Mouse (Mus musculus): ENCODE measurements around the gene Alg2.

Alg2 gene

DNA sequence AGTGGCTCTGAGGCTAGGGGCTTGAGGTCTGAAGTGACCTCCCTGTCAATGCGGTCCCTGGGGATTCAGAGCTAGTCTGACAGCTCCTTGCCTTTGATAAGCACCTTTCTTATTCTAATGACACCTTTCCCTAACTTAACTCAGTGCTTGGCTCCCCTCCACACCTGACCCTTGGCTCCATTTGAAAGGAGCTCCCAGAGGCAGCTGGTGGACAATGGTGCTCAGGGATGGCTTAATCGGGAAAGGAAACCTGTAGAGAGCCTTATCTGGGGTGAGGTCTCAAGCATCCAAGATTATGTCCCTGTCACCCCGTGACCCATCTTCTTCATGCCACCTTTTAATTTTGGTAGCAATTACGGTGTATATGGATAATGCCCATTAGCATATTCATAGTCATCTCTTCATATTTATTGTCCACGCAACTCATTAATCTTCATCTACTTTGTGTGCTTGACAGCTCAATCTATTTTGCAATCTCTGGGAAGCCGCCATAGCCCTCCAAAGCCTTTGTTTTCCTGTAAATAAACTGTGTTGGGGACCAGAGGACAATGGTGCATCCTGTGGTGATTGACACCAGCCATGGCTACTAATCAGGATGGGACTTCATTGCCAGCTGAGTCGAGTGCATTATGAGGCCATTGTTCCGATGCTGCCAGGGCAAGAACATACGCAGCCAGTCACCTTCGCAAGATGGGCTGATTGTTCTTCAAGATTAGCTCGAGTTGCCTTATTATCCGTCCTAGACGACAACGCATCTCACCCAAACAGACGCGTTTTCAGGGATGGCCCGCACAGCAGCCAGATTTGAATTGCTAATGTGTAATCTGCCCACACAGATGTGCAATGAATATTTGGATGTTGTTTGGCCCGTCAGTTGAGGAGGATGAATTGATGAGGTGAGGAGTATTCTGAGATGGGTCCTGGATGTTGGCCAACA is 24.3 kb downstream of the Alg2 start:
- DNase-seq (ENCODE audit: low spot score): no peak

DNA sequence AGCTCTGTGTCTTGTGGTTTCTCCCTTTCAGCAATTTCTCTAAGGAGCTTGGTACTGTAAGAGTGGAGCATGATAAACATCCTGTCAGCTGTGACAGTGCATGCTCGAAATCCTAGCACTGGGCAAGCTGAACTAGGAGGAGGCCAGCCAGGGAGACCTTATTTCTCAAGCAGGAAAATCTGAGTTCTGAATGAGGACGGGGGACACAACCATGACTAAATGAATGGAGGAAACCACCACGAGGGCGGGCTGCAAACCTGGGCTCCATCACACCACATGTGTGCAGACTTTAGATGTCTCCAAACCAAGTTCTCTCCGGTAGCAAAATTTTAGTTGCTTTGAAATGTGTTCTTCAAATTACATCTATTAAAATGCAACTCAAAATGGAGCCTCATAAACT is 25.0 kb downstream of the Alg2 start:
- no peak for DNase-seq (ENCODE audit: low spot score)

DNA sequence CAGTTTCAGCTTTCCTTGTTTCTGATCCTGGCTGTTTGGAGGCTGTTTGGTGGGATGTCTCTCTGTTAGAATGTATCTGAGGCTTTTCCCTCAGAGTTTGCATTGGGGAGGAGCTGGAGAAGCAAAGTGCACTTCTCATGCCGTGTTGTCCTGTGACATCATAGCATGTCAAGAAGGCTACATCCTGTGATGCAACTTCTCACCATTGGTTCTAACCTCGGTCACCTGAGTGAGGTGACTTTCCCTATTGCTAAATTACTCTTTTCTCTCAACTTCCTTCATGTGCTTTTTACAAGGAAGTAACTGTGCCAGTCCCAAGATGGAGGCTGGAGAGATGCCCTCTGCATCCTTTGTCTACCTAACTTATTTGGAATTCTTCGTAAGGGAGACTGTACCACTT is 25.6 kb downstream of the Alg2 start:
- no peak for DNase-seq (ENCODE audit: low spot score)

DNA sequence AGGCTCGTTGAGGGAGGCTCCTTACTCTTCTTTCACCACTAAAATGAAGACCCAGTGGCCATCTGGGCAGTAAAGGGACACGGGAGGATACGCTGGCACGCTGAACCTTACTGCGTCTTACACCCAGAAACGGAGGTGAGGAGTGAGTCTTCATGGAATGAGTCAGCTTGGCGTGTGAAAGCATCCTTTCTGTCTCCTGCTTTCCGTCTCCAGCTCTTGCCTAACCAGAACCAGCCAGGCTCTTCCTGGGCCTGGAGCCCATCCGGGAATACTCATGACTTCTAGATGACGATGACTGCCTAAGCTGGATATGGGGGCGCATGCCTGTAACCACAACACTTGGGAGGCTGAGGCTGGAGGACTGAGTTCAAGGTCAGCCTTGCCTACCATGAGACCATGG is 33.2 kb downstream of the Alg2 start:
- no peak for DNase-seq (ENCODE audit: low spot score)

DNA sequence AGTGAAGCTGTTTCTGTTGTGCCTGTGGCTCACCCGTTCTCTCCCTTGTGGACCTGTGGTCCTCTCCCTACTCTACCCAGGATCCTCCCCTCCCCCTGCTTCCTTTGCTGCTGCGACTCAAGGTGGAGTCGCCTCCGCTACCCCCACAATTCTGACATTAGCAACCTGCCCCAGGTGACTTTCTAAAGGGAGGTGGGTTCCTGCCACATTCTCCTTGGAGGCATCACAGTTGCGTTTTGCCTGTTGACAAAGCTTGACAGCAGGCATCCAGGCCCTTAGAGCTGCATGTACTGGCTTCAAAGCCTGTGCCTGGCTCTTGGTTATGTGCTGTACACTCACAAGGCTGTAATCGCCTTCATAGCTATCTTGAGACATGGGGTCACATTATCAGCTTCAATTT is 35.2 kb downstream of the Alg2 start:
- DNase-seq (ENCODE audit: low spot score): no peak

DNA sequence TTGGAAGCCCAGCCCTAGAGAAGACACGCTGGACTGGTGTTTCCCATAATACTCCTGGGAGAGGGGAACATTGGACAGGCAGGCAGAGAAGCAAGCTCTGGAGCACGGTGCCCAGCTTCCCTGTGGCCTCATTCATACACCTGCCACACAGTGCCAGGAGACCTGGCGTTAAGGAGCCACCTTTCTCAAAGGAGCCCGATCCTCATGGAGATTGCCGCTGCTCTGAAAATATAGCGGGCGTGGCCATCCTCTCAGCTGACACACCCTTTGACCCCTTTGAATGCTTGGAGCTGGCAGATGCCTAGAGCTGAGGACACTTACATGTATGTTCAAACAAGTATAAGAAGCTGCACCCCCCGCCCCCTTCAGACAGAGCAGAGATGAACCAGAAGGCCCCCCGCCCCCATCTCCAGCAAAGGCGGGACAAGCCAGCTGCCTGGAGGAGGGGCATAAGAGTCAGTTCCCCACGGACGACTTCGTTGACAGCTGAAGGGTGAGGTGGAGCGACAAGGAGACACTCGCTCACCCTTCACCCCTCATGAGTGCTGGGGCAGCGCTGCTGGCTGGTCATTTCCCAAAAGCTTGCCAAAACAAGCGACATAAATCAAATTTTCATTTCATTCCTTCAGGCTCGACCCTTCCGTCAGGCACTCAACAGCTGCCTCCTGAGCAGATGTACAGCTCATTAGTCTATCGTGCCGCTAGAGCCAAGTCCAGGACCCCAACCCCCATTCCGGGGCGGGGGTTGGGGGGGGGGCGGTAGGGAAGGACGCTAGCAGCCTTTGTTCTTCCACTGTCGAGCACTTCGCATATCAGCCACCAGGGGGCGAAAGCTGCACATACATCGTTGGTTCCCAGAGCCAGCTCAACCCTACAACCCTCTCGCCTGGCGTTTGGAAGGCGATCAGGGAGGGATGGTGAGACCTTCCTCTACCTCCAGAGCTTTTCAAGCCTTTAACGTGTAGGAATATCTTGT is 36.5 kb downstream of the Alg2 start:
- peak; percentile 64 for DNase-seq (ENCODE audit: low spot score)

DNA sequence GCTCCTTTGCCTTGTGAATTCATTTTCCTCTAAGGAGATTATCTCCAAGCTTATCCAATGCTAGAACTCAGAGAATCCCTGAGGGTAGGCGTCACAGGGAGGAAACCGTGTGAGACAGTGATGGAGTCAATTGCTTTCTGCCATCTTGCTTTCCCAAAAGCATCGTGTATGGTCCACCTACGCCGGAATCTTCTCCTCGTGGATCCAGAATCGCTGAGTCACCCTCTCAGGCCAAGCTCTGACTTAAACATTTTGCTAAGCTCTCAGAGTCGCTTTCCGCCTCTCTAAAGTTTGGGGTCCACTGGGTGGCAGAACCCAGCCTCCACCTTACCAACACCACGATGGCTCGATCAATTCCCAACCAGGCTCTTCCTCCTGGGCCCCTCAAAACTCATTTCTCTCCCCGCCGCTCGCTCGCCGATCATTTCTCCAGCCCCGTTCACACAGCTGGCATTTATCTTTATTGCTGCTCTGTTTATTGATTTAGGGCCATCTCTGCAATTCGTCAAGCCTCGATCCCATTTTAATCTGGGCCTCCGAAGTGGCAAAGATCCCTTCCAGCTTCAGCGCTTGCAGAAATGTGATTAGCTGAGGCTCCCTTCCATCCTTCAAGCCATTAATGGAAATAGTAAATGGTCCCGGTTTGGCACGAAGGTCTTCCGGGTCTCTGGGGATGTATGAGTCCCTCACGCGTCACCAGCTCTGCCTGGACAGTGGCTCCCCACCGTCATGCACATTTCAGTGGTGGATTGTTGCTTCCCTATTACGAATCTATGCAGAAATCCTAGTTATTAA is 38.4 kb downstream of the Alg2 start:
- DNase-seq (ENCODE audit: low spot score): no peak

DNA sequence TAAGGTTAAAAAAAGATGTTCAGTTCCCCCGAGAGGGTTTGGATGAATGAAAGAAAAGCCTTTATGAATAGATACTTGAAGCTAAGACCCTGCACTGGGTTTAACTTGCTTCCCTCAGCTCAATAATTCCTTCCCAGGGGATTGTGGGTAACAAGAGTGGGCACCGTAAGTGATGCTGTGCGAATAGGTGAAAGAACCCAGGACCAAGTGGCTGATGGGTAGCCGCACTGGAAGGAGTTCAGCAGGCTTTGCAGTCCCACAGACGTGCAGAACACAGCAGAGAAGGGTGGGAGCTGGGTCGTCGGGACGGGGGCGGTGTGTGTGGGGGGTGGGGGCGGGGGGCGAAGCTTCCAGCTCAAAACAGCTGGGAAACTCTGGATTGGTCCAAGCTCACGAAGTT is 39.0 kb downstream of the Alg2 start:
- DNase-seq (ENCODE audit: low spot score): no peak

DNA sequence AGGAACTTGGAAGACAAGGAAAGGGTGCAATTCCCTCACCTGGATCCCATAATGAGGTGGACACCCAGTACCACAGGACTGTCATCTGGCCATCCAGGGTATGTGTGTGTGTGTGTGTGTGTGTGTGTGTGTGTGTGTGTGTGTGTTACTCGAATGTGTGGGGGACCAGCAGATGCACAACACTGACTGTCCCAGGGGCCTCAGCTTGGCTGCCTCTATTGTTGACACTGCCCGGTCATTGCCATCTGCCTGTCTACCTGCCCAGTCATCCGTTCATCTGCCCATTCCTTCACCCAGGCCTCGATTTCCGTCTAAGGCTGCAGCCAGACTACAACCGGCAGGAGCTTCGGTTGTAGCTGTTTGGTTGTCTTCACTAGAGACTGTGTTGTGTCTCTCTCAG is 41.4 kb downstream of the Alg2 start:
- DNase-seq (ENCODE audit: low spot score): no peak

DNA sequence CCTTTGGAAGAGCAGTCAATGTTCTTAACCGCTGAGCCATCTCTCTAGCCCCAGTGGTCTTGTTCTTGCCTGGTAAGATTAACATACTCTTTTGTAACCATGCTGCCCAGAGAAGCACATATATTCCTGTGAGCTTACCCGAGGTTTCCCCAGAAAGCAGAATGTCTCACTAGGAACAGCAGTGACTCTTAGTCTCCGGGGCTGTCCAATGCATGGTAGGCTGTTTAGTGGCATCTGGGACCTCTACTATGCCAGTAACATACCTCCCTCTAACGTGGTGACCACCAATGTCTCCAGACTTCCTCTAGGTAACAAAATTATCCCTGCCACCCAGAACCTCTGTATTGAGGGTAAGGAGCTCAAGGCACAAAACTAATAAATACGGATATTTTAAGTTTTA is 43.1 kb downstream of the Alg2 start:
- DNase-seq (ENCODE audit: low spot score): no peak

DNA sequence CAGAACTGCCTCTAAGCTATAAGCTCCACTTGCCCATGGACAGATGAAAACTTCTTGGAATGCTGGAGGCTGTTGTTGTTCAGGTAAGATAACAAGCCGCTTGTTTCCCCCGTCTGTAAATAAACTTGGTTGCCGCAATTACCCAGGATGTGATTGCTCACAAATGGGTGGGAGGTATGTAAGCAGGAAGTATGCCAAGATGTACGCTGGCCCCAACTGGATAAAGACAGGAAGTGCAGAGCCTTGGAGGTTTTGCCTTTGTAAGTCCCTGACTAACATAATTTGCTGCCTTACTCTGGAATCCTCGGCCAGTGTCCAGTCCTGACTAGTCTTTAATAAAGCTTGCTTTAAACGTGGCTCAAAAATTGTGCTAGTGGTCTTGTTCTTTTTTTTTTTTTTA is 43.6 kb downstream of the Alg2 start:
- no peak for DNase-seq (ENCODE audit: low spot score)

DNA sequence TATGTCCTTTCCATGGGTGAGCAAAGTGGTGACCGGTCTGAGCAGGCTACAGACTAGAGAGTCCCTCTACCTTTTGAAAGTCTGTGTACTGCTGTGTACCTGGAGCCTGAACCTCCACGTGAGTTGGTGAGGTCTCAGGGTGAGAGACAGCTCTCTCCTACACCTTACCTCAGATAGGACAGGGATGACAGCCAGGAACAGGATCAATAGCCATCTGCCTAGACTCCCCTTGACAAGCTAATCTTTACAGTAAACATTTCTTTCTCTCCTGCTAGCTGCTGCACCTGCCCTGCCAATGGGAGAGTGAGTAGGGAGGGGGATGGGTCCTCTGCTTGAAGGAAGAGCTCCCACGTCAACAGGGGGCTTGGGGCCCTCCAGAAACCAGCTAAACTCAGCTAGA is 46.5 kb downstream of the Alg2 start:
- DNase-seq (ENCODE audit: low spot score): no peak

DNA sequence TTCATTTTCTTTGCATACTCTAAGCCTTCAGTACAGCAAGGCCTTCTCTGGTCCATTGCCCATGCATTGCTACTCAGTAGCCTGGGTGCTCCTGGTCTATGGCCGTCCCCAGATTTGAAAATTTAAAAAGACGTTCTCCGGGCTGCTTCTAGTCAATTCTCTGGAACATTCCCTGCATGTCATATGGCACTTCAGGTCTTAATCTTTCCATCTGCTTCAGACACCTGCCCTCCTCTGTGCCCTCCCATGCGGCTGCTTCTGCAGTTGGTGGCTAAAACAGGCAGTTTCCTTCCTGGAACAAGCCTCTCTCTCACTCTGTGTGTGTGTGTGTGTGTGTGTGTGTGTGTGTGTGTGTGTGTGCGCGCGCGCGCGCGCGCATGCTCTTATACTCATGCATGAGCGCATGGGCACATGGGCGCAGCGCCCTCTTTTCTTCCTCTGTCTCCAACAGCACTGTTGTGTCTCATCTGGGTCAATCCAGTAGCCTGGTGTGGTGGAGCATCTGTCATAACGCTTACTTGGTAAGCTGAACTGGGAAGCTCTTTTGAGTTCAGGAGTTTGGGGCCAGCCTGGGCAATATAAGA is 48.8 kb downstream of the Alg2 start:
- no peak for DNase-seq (ENCODE audit: low spot score)

DNA sequence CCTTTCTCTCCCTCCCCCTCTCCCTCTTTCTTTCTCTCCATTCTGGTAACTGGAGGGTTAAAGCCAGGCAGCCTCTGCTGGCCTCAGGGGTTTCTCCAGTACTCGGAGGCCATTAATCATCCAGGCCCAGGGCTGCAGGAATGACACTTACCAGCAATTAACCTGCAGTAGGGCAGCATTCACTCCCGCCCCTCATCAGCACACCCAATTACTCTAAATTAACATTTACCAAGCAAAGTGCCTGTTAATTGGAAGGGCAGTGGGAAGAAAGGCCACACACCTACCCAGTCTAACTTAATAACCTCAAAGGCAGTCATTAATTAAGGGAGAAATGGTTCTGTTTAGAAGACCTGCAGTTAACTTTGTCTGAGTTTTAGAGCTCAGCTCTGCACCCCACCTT is 49.8 kb downstream of the Alg2 start:
- DNase-seq (ENCODE audit: low spot score): no peak

DNA sequence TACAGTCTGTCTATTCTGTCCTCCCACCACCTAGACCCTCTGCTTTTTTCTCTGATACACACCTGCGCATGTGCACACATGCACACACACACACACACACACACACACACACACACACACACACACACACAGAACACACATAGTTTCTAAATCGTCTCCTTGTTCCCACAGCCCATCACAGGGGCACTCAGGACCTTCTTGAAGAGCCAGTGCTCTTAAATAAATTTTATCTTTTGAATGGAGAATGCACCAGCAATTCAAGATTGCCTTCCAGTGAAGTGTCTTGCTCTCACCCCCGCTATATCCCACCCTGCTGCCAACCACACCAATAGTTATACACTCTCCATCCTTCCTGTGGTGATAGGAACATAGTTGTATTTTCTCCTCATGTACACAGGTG is 51.2 kb downstream of the Alg2 start:
- DNase-seq (ENCODE audit: low spot score): no peak

DNA sequence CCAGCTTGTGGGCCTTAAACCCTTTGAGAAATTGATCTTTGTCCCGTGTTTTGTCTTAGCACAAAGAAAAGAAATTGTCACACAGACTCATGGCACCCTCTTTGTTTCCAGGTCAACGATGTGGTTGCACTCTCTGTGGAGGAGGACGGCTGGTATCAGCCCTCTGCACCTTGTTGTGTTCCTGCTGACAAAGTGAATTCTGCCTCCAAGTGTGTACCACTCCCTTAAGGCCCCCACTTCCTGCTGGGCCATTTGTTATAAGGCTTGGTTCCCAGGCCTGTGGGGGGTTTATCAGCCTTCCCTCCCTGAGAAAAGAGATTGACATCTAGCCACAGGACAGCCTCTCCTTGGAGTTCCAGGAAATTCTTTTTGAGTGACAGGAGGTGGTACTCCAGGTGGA is 51.9 kb downstream of the Alg2 start:
- DNase-seq (ENCODE audit: low spot score): no peak

DNA sequence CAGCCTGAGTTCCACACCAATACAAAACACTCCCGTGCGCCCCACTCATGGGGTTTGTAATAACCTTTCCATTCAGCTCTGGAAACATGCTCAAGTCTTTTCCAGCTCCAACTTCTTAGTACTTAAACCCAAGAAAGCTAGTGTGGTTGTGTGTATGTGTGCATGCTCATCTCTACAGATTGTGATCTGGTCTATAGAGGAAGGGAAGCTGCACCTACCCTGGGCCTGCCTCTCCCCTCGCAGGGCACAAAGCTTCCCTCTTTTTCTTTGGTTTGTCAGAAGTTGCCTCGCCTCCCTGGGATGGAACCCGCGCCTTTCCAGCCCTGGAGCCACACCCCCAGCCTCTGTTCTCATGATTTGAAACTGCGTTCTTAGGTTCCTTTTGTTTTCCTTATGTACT is 53.9 kb downstream of the Alg2 start:
- no peak for DNase-seq (ENCODE audit: low spot score)

DNA sequence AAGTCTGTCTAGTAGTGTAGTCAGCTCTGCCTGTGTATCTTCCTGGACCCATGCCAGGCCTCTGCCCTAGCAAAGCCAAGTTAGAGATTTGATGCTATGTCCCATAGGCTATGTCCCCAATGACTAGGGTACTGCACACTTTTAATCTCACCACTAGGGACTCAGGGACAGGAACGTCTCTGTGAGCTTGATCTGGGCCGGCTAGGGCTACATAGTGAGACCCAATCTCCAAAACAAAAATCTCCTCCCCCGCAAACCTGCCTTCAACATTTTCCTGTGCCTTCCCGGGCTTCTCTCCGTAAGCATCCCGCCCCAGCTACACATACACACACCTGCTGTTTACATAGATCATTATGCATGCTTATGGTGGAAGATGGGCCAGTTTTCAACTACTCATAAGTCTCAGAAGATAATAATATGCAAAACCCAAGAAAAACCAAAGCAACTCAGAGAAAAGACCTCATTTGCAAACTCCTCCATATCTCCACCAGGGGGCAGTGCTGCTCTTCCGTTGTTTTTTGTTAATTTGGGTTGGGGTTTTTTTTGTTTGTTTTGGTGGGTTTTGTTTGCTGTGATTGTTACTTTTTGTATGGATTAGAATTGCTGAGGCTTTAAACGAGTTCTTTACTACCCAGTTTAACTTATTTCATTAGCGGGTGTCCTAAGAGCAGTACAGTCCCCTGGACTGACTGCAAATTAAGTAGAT is 54.7 kb downstream of the Alg2 start:
- DNase-seq (ENCODE audit: low spot score): no peak

DNA sequence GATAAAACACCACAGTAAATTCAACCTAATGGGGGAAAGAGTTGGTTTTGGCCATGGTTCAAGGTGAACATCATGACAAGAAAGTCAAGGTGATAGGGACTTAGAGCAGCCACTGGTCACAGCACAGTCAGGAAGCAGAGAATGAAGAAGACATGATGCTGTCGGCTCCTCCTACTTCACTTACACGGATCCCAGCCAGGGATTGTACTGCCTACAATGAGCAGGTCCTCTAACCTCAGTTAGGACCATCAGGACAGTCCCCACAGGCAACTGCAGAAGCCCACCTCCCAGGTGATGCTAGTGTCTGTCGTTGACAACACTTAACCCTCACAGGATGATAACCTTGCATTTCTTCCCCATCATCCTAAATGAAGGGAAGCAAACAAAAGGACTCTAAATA is 56.3 kb downstream of the Alg2 start:
- no peak for DNase-seq (ENCODE audit: low spot score)
